Mouse (Mus musculus) bone marrow macrophage, adult 2 months (primary cell): Measurements from ENCODE around the gene Nubp1.

Source experiments
- CTCF ChIP-seq: IDR thresholded peaks from 2 replicates; pipeline ENCODE4 v1.5.1; 2012; ENCODE audit warnings: low read depth, mild to moderate bottlenecking, low read length, moderate library complexity
- POLR2A ChIP-seq: IDR thresholded peaks from 2 replicates; pipeline ENCODE4 v1.6.1; 2012; ENCODE audit warnings: mild to moderate bottlenecking, low read depth, low read length, borderline replicate concordance

- TF ChIP-seq CTCF (no peak), POLR2A (no peak)
These were observed 27.7 kb upstream of the Nubp1 start for GRCm38 (mm10) chr16:10384060-10384497.
